Mouse (Mus musculus): ENCODE measurements around the gene Tmem51. TPM values are rescaled to one million over a fixed set of nuclear protein-coding genes. Genes with fewer than 3 reads are reported as not detected.
"Not testable (repeated sequence)": the region's sequence is repeated elsewhere in the genome, so short reads cannot be mapped to it uniquely, and the experiment has no call there.

Tmem51 gene
- polyA plus RNA-seq, 1 experiment from 2014 or later: 43.2 TPM

DNA sequence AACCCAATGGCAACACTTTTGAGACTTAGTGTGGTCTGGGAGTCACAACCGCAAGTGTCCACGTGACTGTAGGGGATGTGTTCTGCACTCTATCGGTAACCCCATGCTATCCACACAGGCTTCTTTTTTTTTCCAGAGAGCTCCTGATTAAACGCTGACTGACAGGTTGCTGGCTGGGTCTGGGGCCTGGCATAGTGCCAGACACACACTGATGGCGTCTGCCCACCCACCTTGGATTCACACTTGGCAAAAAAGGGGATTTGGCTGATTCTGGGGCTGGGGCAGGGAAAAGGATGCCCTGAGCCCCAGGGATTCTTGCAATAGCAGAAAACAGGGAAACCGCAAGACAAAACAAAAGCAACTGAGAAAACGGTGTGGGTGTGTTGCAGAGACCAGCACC is 88.0 kb downstream of the Tmem51 start:
- no peak overlapping the region for H3K4me2 ChIP-seq (replicated peaks; ENCODE audit: low read depth, low read length)
- H3K9ac ChIP-seq (replicated peaks; ENCODE audit: low read depth, low read length): no peak overlapping the region
- peaks cover 8% of the 10 kb centered on the region; the same call in 1 of the 2 replicates for H3K4me1 ChIP-seq (ENCODE audit: control insufficient read depth, insufficient read depth, low read length)
- H3K36me3 ChIP-seq (ENCODE audit: control insufficient read depth, insufficient read depth, low read length): no peaks in the 10 kb centered on the region
- ATAC-seq (ENCODE audit: insufficient number of reproducible peaks, insufficient read depth, low FRiP score, low read depth): no peak
- no peaks in the 10 kb centered on the region for H3K9me3 ChIP-seq (ENCODE audit: control insufficient read depth, low read depth, low read length)
- H3K27me3 ChIP-seq (ENCODE audit: control insufficient read depth, insufficient read depth, low read length): no peaks in the 10 kb centered on the region
- H3K27ac ChIP-seq (ENCODE audit: low read length): no peak overlapping the region
- no peak overlapping the region for H3K4me3 ChIP-seq (ENCODE audit: low read depth, low read length)
- 66% methylated on average over 7 of the region's 7 CpGs for WGBS

DNA sequence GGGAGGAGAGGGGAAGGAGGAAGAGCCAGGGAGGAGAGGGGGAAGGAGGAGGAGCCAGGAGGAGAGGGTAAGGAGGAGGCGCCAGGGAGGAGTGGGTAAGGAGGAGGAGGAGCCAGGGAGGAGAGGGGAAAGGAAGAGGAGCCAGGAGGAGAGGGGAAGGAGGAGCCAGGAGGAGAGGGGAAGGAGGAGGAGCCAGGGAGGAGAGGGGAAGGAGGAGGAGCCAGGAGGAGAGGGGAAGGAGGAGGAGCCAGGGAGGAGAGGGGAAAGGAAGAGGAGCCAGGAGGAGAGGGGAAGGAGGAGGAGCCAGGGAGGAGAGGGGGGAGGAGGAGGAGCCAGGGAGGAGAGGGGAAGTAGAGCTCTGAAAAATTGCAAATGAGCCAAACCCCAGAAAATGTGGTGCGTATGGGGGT is 90.0 kb downstream of the Tmem51 start:
- H3K27me3 ChIP-seq (ENCODE audit: control insufficient read depth, insufficient read depth, low read length); H3K9ac ChIP-seq (replicated peaks; ENCODE audit: low read depth, low read length); H3K36me3 ChIP-seq (ENCODE audit: control insufficient read depth, insufficient read depth, low read length); H3K4me3 ChIP-seq (ENCODE audit: low read depth, low read length); H3K4me1 ChIP-seq (ENCODE audit: control insufficient read depth, insufficient read depth, low read length); H3K27ac ChIP-seq (ENCODE audit: low read length); ATAC-seq (ENCODE audit: insufficient number of reproducible peaks, insufficient read depth, low FRiP score, low read depth); H3K9me3 ChIP-seq (ENCODE audit: control insufficient read depth, low read depth, low read length); H3K4me2 ChIP-seq (replicated peaks; ENCODE audit: low read depth, low read length): not testable (repeated sequence)
- 69% methylated on average over 2 of the region's 2 CpGs for WGBS

DNA sequence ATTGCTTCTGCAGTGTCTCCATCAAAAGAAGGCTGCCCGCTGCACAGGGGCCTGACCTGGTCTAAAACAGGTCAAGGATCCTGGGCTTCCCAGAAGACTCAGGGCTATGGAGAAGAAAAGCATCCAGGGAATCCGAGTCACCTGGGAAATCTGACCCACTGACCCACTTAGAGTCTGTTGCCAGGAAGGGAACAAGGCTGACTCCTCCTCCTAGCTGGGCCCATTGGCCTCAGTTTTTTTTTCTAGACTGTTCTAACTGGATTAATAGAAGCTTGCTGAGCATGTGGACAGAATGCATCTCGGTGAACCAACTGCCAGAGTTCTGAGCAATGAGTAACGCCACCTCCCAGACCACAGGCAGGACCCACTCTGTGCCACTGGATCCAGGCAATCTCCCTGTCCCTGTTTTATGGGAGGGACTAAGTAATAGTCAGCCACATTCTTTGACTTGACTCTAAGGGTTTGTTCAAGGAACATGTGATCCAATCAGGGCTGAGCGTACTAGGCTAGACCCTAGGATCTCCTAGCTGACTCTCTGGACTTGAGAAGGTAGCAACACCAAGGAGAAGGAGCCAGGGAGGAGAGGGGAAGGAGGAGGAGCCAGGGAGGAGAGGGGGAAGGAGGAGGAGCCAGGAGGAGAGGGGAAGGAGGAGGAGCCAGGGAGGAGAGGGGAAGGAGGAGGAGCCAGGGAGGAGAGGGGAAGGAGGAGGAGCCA is 90.6 kb downstream of the Tmem51 start:
- Histone ChIP-seq H3K9ac (replicated peaks; ENCODE audit: low read depth, low read length) (no peak overlapping the region), H3K4me1 (ENCODE audit: control insufficient read depth, insufficient read depth, low read length) (peaks cover 8% of the 10 kb centered on the region; the same call in 1 of the 2 replicates), H3K9me3 (ENCODE audit: control insufficient read depth, low read depth, low read length) (no peaks in the 10 kb centered on the region), H3K27me3 (ENCODE audit: control insufficient read depth, insufficient read depth, low read length) (no peaks in the 10 kb centered on the region), H3K36me3 (ENCODE audit: control insufficient read depth, insufficient read depth, low read length) (no peaks in the 10 kb centered on the region), H3K4me3 (ENCODE audit: low read depth, low read length) (no peak overlapping the region), H3K27ac (ENCODE audit: low read length) (no peak overlapping the region), H3K4me2 (replicated peaks; ENCODE audit: low read depth, low read length) (no peak overlapping the region)
- 62% methylated on average over 5 of the region's 5 CpGs for WGBS
- no peak for ATAC-seq (ENCODE audit: insufficient number of reproducible peaks, insufficient read depth, low FRiP score, low read depth)

DNA sequence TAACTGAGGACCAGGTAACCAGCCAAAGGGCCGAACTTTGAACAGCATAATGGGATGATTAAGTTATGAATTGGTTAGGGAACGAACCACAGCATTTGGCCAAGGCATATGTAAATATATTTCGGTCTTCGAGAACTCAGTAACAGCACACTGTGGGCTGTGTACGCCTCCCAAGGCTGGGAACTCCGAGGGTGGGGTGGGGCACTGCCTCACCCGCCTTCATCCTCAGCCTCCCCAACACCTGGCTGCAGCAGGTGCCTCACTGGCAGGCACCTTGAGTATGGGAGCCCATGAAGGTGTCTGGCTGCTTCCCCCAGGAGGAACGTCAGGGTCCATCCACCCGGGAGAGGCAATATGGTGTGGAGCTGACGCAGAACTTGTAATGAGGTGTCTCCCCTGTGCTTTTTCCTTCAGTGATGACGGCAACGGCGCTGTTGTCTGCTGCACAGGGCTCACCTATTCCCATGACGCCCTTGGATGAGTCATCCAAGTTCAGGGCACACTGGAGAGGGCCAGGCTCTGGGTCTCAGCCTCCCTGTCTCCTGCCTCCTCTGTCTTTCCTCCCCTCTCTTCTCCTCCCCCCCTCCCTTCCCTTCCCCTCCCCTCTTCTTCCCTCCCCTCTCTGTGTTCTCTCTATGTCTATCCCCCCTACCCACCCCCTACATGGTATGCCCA is 91.4 kb downstream of the Tmem51 start:
- no peak overlapping the region for H3K27ac ChIP-seq (ENCODE audit: low read length)
- H3K4me2 ChIP-seq (replicated peaks; ENCODE audit: low read depth, low read length): no peak overlapping the region
- WGBS: 76% methylated on average over 14 of the region's 14 CpGs
- H3K27me3 ChIP-seq (ENCODE audit: control insufficient read depth, insufficient read depth, low read length): no peaks in the 10 kb centered on the region
- no peaks in the 10 kb centered on the region for H3K36me3 ChIP-seq (ENCODE audit: control insufficient read depth, insufficient read depth, low read length)
- H3K4me3 ChIP-seq (ENCODE audit: low read depth, low read length): no peak overlapping the region
- H3K4me1 ChIP-seq (ENCODE audit: control insufficient read depth, insufficient read depth, low read length): peaks cover 8% of the 10 kb centered on the region; the same call in 1 of the 2 replicates
- H3K9ac ChIP-seq (replicated peaks; ENCODE audit: low read depth, low read length): no peak overlapping the region
- ATAC-seq (ENCODE audit: insufficient number of reproducible peaks, insufficient read depth, low FRiP score, low read depth): peak; percentile 16; the same call in 1 of the 2 replicates
- no peaks in the 10 kb centered on the region for H3K9me3 ChIP-seq (ENCODE audit: control insufficient read depth, low read depth, low read length)

DNA sequence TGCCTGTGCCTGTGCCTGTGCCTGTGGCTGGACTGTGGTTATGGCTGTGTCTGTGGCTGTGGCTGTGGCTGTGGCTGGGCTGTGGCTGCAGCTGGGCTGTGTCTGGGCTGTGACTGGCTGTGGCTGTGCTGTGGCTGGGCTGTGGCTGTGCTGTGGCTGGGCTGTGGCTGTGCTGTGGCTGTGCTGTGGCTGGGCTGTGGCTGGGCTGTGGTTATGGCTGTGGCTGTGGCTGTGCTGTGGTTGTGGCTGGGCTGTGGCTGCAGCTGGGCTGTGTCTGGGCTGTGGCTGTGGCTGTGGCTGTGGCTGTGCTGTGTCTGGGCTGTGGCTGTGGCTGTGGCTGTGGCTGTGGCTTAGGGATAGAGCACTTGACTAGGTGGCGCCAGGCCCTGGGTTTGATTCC is 95.9 kb downstream of the Tmem51 start:
- Histone ChIP-seq H3K9ac (replicated peaks; ENCODE audit: low read depth, low read length) (no peak overlapping the region), H3K4me3 (ENCODE audit: low read depth, low read length) (no peak overlapping the region), H3K4me1 (ENCODE audit: control insufficient read depth, insufficient read depth, low read length) (no peaks in the 10 kb centered on the region), H3K36me3 (ENCODE audit: control insufficient read depth, insufficient read depth, low read length) (no peaks in the 10 kb centered on the region), H3K27ac (ENCODE audit: low read length) (no peak overlapping the region), H3K9me3 (ENCODE audit: control insufficient read depth, low read depth, low read length) (no peaks in the 10 kb centered on the region), H3K27me3 (ENCODE audit: control insufficient read depth, insufficient read depth, low read length) (no peaks in the 10 kb centered on the region), H3K4me2 (replicated peaks; ENCODE audit: low read depth, low read length) (no peak overlapping the region)
- no peak for ATAC-seq (ENCODE audit: insufficient number of reproducible peaks, insufficient read depth, low FRiP score, low read depth)
- WGBS: 70% methylated on average over 1 of the region's 1 CpGs

DNA sequence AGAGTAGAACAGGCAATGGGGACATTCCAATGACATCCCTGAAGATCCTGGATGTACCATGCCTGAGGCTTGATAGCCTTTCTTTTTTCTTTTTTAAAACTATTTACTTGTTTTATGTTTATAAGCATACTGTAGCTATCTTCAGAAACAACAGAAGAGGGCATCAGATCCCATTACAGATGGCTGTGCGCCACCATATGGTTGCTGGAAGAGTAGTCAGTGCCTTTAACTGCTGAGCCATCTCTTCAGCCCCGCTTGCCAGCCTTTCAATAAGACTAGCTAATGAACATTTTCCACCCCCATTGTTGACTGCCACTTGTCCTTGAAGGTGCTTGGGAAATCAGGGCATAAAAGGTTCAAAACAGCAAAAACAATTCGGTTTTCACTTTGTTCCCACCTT is 100.4 kb downstream of the Tmem51 start:
- 63% methylated on average over 3 of the region's 3 CpGs for whole genome bisulfite sequencing
- no peaks in the 10 kb centered on the region for H3K36me3 ChIP-seq (ENCODE audit: control insufficient read depth, insufficient read depth, low read length)
- no peaks in the 10 kb centered on the region for H3K4me1 ChIP-seq (ENCODE audit: control insufficient read depth, insufficient read depth, low read length)
- no peak overlapping the region for H3K27ac ChIP-seq (ENCODE audit: low read length)
- no peaks in the 10 kb centered on the region for H3K9me3 ChIP-seq (ENCODE audit: control insufficient read depth, low read depth, low read length)
- no peaks in the 10 kb centered on the region for H3K27me3 ChIP-seq (ENCODE audit: control insufficient read depth, insufficient read depth, low read length)
- H3K4me2 ChIP-seq (replicated peaks; ENCODE audit: low read depth, low read length): no peak overlapping the region
- H3K4me3 ChIP-seq (ENCODE audit: low read depth, low read length): no peak overlapping the region
- H3K9ac ChIP-seq (replicated peaks; ENCODE audit: low read depth, low read length): no peak overlapping the region
- no peak for ATAC-seq (ENCODE audit: insufficient number of reproducible peaks, insufficient read depth, low FRiP score, low read depth)

DNA sequence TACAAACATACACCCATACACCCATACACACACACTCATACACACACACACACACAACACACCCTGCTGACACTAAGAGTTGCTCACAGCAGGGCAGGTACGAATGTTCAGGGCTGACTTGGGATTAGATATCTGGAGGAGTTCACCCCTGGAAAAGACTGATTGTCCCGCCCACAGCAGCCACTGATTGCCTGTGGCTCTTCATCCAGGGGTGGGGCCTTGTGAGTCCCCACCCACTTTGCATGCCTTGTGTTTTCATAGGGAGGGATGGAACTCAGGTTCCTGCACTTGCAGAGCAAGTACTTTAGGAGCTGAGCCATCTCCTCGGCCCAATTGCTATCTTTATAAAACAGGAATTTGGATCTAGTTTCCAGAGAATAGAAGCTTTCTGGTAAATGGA is 102.6 kb downstream of the Tmem51 start:
- H3K4me1 ChIP-seq (ENCODE audit: control insufficient read depth, insufficient read depth, low read length): no peaks in the 10 kb centered on the region
- no peaks in the 10 kb centered on the region for H3K27me3 ChIP-seq (ENCODE audit: control insufficient read depth, insufficient read depth, low read length)
- H3K4me3 ChIP-seq (ENCODE audit: low read depth, low read length): no peak overlapping the region
- no peak overlapping the region for H3K9ac ChIP-seq (replicated peaks; ENCODE audit: low read depth, low read length)
- no peak for ATAC-seq (ENCODE audit: insufficient number of reproducible peaks, insufficient read depth, low FRiP score, low read depth)
- H3K4me2 ChIP-seq (replicated peaks; ENCODE audit: low read depth, low read length): no peak overlapping the region
- 65% methylated on average over 3 of the region's 3 CpGs for WGBS
- no peaks in the 10 kb centered on the region for H3K36me3 ChIP-seq (ENCODE audit: control insufficient read depth, insufficient read depth, low read length)
- no peak overlapping the region for H3K27ac ChIP-seq (ENCODE audit: low read length)
- H3K9me3 ChIP-seq (ENCODE audit: control insufficient read depth, low read depth, low read length): no peaks in the 10 kb centered on the region
